Mouse (Mus musculus) lung, postnatal 4 days (tissue): Measurements from ENCODE around the gene Vmn1r81.

Experiments used
- DNase-seq, 2 experiments: peaks; one replicate each; pipeline ENCODE4 v3.0.0; 2021

Vmn1r81 gene

GRCm38 (mm10) chr7:12268169-12268568 lies at the start of gene Vmn1r81:
TSS of gene Vmn1r81 (minus strand) at chr7:12268269.
- DNase-seq = no peak

DNA sequence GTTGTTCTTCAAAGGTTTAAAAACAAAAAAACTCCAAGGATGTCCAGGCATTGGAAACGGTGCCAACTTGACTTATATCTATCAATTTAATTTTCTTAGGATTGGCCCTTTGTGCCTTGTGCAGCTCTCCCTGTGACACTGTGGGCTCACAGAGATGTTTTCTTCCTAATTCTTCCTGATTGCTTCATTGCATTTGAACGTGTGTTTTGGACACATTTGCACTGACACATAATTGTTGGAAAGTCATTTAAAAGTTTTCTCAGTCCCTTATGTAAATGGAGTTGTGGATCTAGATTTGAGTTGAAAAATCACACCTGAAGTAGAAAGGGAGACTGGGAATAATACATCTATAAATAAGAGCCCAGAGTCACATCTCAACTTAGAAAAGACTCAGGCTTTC lies 32.1 kb upstream of the Vmn1r81 start, which contains the start of gene Vmn1r82:
Gene Vmn1r82, plus strand, starts transcription at position 301 of the 400 bp plus-strand sequence.
- DNase-seq = no peak

DNA sequence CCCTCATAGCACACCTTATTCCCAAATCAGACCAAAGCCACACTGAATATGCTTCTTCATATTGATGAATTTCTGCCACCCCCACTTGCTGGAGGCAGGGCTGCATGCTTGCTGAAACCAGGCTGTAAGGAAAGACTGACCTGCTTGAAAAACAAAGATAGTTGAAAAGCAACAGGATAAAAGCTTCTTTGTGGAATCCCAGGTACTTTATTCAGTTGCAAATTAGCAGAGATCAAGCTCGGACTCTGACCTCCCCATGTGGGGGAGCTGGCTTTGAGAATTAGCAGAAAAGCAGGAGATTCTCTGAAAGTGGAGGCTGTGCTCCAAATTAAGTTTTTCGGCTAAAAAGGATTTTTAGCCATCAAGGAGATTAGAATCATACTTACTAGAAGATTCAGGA lies 63.9 kb downstream of the Vmn1r81 start:
- no peak for DNase-seq
